Mouse (Mus musculus) thymus, postnatal 14 days (tissue): ENCODE results near the gene Wdr66.

ENCODE experiments used
- DNase-seq: peaks from one replicate; pipeline ENCODE4 v3.0.0; 2021

Gene Wdr66

DNA sequence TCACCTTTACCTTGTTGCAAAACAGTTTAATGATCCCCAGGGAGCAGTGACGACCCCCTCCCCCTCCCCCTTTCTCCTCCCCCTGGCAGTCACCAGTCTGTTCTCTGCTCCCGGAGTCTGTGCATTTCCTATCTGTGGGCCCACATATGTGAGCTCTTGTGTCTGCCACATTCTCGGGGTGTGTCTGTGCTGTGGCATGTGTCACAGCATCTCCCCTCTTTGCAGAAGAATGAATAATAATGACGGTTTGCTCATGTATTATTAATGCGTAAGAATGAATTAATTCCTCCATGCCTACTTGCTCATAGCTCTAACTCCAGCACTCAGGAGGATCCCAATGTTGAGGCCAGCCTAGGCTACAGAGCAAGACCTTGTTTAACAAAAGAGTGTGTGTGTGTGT is 21.0 kb downstream of the Wdr66 start:
- DNase-seq, result no peak

DNA sequence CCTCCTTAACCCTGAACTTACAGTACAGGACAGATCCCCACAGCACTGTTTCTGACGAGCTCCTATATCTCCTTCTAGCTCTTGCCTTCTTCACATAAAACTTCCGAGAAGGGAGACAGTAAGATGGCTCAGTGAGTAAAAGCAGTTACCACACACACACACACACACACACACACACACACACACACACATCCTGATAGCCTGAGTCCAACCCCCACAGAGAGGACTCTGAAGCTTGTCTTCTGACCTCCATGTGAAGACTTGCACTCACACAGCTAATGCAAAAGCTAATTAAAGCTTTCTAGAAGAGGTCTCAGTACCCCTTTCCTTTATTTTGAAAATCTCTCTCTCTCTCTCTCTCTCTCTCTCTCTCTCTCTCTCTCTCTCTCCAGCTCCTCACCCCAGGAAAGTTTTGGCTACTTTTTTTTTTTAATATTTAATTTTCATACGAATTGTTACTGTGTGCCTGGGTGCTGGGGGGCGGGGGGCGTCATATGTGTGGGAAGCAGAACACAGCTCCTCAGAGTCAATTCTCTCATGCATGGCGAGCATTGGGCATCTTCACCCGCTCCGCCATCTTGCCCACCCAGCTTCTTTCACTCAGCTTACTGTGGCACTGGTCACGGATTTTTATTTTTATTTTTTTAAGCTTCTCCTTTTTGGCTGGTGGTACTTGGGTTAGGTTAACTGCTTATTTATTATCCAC is 24.9 kb downstream of the Wdr66 start:
- DNase-seq, result no peak

DNA sequence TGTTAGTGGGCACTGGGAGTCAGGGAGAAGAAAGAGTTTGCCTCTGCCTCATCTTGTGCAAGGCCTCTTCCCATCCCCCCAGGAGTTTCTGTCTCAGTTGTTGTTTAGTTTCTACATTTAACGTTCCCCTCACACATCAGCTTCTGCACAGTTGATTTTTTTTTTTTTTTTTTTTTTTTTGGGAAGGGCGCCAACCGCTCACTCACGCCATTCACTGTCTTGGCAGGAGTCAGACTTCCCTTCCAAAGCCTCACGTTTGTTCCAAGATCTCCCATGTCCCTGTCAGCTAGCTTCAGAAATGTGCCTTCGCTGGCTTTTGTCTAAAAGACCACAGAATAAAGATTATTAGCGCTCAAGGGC is 25.4 kb downstream of the Wdr66 start:
- DNase-seq, result no peak

DNA sequence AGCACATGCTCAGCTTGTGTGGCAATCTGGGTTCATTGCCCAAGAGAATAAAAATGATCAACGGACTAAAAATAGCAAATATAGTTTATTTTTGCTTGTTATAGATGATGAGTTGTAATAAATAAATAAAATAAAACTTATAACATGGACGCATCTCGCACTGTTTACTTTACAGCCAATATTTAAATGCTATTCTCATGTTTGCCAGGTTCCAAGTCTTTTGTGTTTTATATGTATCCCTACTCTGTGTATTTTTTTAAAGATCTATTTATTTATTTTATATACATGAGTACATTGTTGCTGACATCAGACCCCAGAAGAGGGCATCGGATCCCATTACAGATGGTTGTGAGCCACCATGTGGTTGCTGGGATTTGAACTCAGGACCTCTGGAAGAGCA is 25.8 kb downstream of the Wdr66 start:
- no peak for DNase-seq

DNA sequence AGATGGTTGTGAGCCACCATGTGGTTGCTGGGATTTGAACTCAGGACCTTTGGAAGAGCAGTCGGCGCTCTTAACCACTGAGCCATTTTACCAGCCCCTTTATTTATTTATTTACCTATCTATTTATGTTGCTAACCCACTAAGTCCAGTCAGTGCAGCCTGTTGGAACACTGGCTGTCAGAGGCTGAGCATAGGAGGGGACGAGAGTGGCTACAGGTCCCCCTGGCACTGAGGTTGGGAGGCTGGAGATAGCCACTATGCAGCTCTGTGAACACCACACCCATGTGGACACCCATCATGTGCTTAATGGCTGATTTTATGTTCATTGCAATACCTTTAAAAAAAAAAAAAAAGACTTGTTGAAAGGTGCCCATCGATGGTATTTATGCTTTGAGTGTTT is 27.3 kb downstream of the Wdr66 start:
- no peak for DNase-seq

DNA sequence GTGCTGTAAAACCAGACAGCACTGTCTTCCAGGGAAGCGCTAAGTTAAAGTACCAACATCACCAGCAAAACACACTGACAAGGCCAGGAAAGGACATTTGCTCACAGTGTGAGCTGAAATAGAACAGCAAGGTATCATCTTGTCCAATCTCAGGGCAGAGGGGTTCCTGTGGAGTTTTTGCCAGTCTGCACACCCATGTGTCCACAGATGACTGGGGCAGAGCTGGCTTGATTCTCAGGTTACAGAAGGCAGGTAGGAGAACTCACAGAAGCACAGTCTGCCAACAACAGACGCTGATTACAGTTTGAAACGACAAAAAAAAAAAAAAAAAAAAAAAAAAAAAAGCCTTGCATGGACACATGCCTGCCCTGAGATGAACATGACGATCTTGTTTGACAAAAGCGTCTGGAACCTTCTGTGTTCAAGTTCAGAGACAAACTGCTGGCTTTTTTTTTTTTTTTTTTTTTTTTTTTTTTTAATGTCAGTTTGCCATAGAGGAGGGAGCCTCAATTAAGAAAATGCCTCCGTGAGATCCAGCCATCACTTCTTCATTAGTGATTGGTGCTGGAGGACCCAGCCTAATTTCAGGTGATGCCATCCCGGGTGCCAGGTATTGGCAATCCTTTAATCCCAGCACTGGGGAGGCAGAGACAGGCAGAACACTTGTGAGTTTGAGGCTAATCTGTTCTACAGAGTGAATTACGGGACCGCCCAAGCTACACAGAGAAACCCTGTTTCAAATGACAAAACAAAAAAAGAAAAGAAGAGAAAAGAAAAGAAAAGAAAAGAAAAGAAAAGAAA is 29.6 kb downstream of the Wdr66 start:
- DNase-seq, result no peak

DNA sequence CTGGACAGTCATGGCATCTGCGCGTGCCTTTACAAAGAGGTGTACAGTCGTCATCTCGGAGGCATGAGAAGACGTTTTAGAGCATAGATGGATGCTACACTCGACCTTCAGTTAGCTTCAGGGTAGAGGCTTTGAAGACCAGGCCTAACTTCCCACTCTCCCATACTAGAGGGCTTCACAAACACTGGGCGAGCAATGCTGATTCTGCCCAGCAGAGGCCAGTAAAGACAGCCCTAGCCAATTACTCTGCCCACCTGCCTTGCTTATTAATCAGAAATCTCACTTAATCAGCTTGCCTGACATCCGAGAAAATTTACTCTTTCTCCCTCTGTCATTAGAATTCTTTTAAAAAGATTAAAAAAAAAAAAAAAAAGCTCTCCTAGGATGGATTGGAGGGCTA is 33.3 kb downstream of the Wdr66 start:
- peak; percentile 36 for DNase-seq

DNA sequence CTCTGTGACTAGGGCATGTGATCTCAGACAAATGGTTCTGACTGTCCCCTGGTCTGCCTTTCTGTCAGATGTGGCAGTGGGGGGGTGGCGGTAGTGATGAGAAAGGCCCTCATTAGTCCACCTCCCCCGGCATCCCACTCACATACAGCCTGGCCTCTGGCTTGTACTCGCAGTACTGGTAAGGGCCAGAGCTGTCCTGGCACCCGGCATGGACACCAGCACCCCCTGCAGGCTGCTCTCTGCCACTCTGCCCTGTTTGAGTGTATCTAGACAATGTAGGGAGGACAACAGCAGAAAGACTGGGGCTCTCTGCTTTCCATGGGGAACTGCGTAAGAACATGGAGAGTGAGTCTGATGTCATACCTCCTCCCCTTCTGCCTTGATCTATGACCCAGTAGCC is 36.2 kb downstream of the Wdr66 start:
- DNase-seq, result peak; percentile 40

DNA sequence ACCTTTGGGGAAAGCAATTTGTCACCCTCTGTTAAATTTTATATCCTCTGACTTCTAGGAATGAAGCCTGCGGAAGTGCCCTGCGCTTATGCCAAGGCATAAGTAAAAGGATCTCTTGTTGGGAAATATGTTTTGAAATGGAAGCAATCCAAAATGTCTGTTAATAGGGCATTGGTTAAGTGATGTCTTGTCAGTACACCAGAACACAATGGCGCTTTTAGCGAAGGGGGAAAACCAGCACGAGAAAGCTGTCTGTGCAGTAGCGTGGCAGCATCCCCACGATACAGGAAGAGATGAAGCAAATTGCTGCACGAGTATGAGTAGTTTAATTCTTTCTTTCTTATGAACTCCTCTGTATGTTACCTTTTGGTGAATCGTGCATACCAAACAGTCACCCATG is 42.8 kb downstream of the Wdr66 start:
- DNase-seq, result no peak

DNA sequence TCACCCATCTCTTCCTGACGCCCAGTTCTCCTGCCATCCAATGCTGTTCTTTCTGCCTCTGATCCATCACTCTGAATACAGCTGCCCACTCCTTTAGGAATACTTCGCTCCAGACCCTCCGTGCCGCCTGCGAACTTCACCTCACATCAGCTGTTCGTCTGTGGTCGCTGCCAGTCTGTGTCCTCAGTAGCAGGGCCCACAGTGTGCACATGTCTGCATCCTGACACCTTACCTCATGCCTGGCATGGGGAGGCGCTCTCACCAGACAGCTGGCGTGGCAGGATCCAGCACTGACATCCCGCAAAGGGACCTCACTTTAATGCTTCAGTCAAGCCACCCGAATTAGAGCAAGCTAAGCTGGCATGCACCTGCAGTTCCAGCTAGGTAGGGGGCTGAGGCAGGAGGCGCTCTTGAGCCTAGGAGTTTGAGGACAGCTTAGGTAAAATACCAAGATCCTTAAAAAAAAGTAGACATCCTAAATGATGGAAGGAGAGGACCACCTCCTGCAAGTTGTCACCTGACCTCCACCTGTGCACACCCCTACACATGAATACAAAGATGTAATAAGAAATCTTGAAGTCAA is 44.4 kb downstream of the Wdr66 start:
- DNase-seq, result peak; percentile 63

DNA sequence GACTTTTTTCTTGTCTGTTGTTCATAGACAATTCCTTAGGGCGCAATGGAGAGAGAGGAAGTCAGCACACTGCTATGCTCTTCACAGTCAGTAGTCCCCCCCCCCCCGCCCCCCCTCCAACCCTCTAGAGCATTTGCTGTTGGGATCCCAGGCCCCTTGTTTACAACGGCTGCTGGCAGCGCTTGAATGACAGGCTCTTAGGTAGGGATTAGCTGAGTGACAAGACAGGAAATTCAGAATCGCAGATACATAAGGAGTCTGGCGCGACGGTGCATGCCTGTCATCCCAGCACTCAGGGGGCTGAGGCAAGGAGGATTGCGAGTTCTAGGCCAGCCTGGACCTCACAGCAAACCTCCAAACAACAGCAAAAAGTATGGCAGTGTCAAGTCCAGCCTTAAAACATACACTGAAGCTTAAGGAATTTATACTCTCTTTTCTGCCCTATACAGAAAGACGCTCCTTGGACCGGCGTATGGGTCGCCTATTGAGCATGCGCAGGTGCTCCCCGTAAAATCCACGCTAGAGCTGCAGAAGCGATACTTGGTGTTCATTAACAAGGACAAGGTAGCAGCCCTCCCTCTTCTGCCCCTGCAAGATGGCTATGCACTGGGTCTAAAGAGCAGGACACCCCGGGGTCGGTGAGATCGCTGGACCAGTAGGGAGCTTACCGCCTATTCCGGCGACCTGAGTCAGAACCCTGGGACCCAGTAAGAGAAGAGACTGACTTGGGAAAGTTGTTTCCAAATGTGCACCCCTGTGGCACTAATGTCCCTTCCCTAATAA is 45.3 kb downstream of the Wdr66 start:
- DNase-seq, result no peak

DNA sequence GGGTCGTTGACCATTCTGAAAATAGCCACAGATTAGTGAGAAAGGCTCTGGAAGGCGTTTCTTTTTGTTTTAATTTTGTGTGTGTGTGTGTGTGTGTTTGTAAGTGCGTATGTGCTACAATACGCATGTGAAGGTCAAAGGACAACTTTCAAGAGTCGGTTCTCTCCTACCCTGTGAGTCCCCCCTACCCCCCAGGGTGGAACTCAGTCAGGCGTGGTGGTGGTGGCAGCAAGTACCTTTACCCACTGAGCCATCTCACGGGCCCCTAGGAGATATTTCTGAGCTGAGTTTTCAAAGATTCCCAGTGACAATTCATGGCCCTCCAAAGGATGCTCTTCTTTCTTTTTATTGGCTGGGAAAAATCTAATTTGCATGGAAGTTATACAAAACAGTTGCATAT is 45.9 kb downstream of the Wdr66 start:
- DNase-seq, result no peak

DNA sequence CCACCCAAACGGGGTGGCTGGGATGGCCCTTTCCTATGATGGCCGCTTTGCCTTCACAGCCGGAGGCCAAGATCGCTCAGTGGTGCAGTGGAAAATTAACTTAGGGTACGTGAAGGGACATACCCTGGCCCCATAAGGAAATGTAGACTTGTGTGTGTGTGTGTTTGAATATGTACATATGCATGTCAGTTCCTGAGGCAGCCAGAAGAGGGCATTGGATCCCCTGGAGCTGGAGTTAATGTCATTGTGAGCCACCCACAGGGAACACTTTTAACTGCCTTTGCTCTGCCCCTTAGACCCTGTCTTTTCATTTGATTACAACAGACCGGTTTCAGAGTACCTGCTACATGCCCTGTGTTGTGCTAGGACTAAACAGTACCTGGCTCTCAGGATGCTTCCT is 46.6 kb downstream of the Wdr66 start:
- DNase-seq, result peak; percentile 51

DNA sequence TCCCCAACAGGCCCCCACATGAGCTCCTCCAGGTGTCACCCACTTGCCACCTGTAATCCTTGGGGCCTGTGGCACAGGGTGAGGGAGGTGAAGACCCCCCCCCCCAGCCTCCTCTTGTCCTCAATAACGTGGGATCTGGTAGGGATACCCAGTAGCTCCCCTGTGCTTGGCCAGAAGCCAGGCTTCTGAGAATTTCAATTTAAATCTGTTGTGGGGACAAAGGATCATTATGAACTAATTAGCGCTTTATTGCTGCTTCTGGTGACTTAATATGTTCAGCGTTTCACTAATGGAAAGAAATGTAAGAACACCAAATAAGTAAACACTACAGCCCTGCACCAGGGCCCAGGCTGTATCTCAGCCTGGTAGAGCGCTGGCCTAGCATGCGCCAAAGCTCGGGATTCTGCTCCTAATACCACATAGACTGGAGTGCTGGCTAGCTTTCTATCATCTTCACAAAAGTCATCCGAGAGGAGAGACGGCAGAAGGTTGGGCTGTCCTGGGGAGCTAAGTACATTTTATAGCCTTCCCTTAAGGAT is 48.7 kb downstream of the Wdr66 start:
- no peak for DNase-seq

DNA sequence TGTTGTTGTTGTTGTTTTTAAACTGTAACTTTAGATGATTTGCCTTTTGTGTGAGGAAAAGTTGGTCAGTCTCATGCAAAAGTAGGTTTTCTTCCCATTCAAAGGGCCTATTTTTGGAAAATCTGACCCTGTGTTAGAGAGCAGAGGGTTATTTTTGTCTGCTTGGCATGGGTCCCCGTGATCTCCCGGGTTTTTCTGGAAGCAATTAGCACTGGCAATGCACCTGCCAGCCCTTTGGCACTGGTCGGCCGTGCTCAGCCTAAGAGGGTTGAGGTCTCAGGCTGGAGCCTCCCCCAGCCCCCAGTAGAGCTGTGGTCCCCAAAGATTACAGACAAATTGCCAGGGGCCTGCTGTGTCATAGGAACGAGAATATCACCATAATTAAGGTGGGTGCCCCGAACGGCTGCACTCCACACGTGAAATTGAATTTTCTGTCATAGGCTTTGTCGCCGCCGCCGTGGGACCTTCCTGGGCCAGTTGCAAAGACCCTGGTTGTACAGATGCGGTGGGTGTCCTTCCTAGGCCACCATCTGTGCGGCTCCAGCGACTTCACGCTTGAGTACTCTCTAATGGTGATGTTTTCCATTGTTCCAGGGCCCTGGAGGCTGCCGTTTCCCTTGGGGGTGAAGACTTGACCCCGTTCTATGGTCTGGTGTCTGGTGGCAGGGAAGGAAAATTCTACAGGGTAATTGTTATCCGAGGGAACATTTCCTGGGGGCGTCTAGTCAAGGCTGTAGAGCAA is 50.0 kb downstream of the Wdr66 start:
- DNase-seq, result no peak

DNA sequence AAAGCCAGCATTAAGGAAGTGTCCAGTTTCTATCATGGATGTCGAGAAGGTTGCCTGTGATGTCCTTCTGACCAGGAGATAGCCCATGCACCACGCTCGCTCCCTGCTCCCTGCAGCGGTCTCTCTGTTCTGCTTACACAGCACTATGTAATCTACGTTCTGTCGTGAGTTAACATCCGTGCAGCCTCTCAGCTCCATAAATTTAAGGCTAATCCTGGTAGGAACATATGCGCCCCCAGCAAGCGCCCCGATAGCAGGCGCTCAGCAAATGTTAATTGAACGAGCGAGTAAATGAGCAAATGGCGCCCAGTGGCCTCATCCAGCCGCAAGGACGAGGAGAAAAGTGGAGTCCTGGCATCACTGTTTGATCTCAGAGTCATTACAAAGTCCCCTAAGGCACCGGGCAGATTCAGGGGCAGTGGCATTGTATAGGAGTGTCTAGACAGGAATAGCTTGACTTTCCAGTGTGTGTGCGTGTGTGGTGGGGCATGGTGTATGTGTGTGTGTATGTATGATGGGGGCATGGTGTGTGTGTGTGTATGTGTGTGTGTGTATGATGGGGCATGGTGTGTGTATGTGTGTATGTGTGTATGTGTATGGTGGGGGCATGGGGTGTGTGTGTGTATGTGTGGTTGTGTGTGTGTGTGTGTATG is 55.9 kb downstream of the Wdr66 start:
- DNase-seq, result no peak

DNA sequence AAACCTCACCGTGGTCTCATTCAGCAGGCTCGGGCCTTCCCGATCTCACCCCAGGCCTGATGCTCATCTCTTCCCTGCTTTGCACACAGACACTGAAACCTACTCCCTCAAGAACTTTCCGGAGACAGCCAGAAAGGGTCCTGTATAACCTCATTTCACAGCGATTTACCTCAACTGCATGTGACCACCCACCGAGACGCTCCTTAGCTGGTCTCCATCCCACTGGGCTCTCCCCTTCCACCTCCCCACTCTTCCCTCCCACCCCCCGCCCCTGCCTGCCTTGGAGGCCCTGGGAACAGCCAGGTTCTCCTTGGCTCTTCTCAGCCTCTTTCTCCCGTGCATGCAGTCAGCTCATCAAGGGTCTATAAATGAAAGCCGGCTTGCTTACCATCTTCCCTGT is 57.9 kb downstream of the Wdr66 start:
- DNase-seq, result no peak

DNA sequence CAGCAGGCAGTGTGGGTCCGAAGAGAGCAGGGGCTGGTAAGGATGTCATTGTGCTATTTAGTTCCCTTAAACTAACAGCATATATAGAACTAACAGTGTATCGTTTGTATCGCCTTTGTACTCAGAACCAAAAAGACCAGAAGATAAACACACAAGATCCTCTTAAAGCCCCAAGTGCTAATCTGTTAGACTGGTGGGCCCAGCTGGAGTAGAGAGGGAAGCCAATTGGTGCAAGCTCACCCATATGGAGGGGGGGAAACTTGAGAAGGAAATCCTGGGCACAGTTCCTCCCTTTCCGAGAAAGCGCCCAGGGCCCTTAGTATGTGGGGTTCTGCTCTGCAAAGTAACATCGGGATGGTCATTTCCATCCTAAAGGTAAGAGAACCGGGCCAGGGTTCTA is 58.3 kb downstream of the Wdr66 start:
- no peak for DNase-seq

DNA sequence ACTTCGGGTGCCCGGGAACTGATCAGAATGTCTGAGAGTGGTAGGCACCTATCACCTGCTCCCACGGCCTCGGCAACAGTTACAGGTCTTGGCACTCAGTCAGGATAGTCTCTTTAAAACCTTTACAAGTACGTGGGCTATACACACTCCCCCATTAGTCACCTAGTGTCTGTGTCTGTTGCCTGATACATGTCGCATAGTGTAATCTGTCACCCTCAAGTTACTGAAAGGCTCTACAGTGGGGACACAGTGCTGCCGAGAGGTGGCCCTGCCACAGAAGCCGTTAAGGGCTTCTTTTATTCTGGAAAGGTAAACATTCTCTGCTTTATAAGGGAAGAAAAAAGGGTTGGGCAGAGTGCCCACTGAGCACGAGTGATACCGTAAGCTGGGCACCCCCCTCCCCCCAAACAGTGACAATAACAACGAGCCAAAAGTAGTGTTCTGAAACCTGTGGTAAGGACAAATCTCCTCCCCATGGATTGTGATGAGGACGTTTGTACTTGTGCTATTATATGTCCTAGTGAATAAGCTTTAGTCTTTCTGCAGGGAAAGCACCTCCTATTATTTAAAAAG is 61.2 kb downstream of the Wdr66 start:
- no peak for DNase-seq

DNA sequence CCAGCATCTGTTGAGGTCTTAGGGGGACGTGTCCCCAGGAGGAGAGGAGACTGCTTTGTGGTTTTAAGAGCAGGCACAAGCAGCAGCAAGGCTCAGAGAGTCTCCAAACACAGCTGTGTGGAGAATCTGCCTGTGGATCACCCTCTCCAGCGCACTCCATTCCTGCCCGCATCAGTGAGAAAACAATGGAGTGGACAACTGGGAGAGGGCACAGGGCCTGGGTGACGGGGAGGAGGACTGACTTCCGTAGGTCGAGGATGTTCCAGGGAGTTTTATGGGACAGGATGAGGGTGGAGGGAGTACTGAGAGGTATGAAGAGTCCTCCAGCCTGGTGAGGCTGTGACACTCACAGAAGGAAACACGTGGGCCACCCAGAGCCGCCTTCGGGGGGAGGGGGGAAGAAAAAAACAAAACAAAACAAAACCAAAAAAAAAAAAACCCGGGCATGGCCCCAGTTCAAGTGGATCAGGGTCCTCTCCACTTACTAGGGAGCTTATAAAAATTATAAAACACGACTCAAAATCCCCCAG is 62.0 kb downstream of the Wdr66 start:
- peak; percentile 68 for DNase-seq

DNA sequence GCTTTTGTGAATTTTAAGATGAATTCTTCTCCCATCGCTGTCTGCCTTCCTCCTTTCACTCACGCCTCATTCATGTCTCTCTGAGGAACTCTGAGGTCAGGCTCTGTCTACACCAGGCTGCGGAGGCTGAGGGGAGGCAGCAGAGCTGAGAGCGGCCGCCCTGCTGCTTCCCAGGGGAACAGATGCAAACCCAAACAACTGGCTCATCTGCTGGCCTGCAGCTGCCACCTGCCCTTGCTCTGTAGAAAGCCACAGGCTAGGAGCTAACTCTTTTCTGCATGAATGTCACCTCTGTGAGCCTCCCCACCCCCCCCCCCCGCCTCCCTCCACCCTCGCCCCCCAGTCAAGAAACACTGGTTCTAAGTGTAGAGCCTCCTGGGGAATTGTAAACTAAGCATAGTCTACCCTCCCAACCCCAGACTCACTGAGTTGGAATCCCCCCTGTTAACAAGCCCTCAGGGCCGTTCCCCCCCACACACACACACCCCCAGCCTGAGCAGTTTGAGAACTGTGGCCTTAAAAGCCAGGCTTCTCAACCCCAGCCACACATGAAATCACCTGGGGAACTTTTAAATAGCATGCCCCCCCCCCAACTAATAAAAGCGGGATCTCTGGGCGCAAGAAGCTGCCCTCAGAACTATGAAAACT is 63.4 kb downstream of the Wdr66 start:
- peak; percentile 69 for DNase-seq
